Mouse (Mus musculus) activated CD4-positive, CD25-positive, alpha-beta regulatory T cell, adult 4 months (primary cell): ENCODE measurements around the gene Pkmyt1. TPM values are rescaled to one million over a fixed set of nuclear protein-coding genes. Genes with fewer than 3 reads are reported as not detected.

ENCODE experiments used
- ATAC-seq: one replicate; pipeline ENCODE4 v1.8.0; 2017
- polyA plus RNA-seq, 2 experiments: library from polyadenylated mRNA; unstranded; fragments of 100-300 nt; shearing (Covaris generic); gene quantifications; one replicate each; pipeline ENCODE4 v1.2.1; 2017

Pkmyt1 gene
- polyA plus RNA-seq: 10 to 100 TPM; 12.2 to 13.0 TPM

DNA sequence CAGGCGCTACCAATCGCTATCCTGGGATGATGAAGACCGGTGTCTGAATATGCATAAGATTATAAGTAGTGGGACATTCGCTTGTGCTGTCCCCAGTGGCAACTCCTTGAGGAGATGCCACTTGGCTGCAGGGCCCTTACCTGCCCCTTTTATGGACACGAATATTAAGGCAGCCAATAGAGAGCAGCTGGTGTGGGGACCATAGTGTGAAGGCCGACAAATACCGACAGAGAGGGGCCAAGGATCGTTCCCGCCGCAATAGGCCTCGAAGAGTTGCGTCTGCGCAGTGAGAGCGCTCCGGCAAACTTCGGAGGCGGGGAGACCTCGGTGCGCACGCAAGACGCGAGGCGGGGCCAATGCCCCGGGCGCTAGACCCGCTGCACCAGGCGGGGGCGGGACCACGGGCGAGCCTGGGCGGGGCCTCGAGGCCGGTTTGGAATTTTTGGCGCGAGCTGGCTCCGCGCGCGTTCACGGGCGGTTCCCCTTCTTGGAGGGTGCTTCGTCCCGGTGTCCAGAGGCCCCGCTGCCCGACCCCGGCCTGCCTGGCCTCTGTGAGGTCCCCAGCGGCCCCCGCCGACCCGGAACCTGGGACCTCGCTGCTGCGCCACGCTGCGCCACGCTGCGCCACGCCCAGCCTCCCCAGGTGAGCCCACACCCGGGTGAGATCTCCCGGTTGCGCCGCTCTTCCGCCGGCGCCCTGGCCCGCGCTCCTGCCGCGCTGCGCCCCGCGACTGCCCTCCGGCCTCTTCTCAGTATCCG, at the start of gene Pkmyt1:
TSS of gene Pkmyt1 (plus strand) at position 338 of the 759 bp plus-strand sequence.
- peak; percentile 91 for ATAC-seq

DNA sequence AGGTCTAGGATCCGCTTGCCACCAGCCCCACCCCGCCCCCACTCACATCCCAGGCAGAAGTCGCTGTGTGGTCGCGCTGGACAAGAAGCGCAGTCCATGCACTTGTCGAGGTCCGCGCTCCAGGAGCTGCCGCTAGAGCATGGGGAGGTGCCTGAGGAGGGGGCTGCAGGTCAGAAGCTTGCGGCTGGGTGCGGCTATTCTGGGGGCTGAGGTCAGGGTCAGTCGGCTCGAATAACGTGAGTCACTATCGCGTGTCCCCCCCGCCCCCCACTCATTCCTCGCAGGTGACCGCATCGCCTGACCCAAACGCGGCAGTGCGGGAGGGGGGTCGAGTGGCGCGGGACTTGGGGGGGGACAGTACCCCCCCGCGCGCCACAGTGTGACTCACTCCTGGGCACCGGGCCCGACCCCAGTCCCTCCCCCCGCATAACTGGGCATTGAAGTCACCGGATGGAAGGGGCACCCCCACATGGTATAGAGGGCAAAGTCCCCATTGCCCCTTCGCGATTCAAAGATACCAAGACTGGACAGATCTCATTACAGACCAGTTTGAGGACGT, 49.6 kb upstream of the Pkmyt1 start:
- no peak for ATAC-seq

DNA sequence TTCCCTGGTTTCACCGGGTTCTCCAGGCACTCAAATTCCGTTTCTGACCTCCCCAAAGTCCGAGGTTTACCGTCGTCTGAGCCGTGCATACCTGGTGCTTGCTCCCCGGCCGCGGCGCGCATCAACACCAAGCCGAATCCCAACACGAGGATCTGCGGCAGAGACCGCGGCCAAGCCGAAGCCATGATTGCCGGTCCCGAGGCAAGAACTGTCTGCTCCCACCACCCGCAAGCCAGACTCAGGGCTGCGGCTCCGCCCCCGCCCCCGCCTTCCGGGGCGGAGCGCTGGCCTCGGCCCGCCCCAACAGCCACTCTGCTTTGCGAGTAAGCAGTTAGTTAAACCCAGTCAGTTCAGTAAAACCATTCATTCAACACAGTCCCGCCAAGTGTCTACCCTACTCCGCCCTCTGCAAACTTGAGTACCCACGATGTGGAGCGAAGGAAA, 48.9 kb upstream of the Pkmyt1 start, which contains the start of gene Tnfrsf12a:
TSS of gene Tnfrsf12a (minus strand) at position 233 of the 444 bp plus-strand sequence.
- peak; percentile 59 for ATAC-seq

DNA sequence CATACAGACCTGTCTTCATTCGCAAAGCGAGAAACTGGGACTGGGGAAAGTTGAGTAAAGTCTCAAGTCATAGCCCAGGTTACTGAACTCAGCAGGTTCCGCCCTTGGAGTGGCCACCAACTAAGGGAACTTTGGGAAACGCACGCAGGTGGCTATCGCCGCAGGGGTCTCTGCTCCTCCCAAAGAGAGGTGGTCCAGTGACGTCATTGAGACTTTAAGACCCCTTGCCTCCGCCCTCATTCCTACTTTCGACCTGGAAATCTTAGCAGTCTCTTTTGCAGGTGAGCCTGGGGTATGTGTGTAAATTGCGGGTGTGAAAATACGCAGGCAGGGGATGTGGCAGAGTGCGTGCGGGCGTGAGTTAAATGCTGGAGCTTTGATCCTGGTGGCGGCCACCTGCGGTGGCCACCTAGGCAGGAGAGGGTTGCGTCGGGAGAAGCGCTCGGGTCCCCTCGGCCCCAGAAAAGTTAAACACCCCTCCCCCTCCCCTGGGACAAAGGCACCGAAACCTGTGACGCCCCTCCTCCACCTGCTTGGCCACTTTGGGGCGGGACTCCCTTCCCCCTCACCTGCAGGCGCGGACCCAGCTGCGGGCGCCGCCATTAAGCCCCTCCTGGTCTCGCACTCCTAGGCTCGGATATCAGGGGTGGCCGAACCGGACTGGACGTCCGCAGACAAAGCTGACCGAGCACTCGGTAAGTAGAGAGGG, 46.9 kb upstream of the Pkmyt1 start, which contains the start of gene Cldn6:
TSS of gene Cldn6 (plus strand) at position 123 of the 709 bp plus-strand sequence.
- no peak for ATAC-seq

DNA sequence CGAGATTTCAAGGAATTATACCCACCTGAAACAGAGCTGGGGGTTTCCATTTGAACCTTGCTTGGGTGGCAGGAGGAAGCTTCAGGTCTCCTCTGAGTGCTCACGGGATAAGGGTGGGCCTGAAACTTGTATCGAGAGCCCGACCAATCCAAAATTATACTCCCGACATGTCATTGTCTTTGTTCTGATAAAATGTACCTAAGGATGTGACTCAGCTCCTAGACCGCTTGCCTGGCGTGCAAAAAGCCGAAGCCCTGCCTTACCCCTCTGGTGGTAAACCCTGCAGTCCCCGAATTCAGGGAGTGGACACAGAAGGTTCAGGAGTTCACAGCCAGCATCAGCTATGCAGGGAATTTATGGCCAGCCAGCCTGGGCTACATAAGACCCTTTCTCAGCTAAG, 45.8 kb upstream of the Pkmyt1 start:
- no peak for ATAC-seq

DNA sequence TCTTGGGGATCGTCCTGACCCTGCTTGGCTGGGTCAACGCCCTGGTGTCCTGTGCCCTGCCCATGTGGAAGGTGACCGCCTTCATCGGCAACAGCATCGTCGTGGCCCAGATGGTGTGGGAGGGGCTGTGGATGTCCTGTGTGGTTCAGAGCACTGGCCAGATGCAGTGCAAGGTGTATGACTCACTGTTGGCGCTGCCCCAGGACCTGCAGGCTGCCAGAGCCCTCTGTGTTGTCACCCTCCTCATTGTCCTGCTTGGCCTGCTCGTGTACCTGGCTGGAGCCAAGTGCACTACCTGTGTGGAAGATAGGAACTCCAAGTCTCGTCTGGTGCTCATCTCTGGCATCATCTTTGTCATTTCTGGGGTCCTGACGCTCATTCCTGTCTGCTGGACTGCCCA, 45.0 kb upstream of the Pkmyt1 start:
- ATAC-seq: no peak

DNA sequence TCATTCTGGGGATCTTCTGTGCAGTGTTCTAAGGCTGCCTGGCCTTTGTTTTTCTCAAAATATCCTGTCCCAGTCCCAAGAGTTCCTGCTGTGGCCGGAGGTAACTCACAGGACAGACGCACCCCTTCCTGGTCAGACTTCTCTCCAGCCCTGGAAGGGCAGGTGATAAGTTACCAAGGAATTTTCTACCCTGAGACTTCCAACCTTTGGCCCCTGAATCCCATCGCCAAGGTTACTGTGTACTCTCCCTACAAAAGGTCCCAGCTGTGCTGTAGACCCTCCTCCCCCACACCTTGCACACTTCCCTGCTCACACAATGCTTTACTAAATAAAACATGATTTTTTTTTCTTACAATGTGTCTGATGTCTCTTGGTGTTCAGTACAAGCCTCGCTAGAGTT, 44.0 kb upstream of the Pkmyt1 start:
- ATAC-seq: no peak

DNA sequence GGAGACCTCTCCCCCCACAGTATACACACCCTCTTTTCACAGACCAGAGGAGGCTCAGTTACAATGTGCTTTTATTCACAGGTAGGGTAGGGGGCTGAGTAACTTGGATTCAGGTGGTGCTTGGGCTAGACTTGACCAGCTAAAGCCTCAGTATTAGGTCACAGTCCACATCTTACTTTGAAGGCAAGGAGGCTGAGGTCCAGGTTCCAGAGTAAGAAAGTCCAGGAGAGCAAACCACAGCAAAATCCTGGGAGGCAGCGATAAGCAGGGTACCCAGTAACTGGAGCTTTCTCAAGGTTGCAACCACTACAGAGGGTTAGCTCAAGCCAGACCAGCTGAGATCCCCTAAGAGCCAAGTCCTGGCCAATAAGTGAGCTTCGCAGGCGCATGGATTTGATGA, 43.6 kb upstream of the Pkmyt1 start:
- ATAC-seq: no peak

DNA sequence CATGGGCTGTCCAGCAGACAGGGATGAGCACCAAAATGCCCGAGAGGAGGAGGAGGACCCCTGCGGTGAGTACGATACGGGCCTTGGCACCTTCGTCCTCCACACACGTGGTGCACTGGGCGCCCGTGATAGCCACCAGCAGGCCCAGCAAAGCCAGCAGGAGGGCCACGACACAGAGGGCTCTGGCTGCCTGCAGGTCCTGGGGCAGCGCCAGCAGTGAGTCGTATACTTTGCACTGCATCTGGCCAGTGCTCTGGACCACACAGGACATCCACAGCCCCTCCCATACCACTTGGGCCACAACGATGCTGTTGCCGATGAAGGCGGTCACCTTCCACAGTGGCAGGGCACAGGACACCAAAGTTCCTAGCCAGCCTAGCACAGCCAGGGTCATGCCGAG, 42.9 kb upstream of the Pkmyt1 start:
- ATAC-seq: no peak

DNA sequence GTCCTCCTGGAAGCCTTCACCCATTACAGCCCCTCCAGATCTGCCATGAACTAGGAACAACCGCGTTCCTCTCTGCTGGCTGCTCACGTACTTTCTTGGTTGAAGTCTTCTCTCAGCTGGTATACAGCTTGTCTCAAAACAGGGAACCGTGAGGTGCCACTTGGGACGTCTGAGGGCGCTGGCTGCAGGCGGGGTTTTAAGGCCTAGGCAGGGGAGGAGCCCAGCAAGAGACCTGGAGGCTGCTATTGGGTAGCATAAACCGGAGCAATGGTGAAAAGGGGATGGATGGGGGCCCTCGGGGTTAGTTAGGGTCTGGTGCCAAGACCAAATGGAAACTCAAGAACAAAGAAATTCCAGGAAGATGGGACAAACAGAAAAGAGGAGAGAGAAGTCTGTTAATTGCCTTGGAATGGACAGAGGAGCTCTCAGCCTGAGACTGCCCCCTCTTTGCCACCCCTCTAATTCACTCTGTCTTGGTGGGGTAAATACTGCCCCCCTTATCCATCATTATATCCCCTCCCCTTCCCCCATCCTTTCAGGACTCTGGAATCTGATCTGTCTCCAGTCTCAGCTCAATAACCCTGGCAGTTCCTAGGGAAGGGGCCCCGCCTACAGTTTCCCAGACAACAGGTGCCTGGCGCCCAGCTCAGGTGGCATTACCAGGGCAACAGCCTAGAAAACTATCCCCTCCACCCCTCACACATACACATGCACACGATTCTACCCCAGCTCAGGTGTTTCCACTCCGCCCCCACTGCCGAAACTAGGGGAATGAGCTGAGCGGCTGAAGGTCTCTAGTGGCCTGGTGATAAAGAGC, 42.1 kb upstream of the Pkmyt1 start, which contains the start of gene Cldn9:
TSS of gene Cldn9 (minus strand) at position 171 of the 817 bp plus-strand sequence.
- ATAC-seq: no peak

DNA sequence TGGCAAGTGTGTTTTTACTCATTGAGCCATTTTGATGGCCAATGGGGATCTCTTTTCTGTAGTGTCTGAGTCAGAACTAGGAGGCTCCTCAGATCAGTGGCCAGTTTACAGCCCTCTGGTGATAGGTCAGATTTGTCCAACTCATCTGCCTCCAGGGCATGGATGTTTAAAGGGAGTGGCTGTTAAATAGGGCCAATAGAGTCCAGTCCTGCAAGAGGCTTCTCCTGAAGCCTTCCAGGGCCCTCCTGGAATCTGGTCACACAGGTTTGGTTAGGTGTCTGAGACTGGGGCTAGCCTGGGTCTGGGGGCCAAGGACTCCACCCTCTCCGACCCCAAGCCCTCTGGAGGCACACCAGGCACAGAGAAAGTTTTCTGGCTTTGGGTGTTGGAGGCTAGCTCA, 31.6 kb upstream of the Pkmyt1 start:
- ATAC-seq: no peak

DNA sequence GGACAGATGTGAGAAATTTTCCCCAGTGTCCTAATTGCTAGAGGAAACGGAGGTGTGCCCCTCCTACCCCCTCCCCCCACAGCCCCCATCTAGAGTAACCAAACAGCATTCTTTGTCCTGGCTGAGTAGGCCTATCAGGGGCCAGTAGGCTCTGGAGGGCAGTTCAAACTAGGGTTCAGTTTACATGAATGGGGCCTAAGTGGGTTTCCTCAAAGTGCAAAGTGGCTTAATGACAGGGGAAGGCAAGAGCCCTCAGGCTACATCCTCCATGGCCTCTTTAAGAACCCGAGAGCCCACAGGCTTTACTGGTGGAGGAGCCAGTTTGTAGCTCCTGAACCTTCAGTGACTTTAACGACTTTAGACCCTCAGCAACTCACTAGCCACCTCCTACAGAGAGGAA, 30.3 kb upstream of the Pkmyt1 start:
- no peak for ATAC-seq

DNA sequence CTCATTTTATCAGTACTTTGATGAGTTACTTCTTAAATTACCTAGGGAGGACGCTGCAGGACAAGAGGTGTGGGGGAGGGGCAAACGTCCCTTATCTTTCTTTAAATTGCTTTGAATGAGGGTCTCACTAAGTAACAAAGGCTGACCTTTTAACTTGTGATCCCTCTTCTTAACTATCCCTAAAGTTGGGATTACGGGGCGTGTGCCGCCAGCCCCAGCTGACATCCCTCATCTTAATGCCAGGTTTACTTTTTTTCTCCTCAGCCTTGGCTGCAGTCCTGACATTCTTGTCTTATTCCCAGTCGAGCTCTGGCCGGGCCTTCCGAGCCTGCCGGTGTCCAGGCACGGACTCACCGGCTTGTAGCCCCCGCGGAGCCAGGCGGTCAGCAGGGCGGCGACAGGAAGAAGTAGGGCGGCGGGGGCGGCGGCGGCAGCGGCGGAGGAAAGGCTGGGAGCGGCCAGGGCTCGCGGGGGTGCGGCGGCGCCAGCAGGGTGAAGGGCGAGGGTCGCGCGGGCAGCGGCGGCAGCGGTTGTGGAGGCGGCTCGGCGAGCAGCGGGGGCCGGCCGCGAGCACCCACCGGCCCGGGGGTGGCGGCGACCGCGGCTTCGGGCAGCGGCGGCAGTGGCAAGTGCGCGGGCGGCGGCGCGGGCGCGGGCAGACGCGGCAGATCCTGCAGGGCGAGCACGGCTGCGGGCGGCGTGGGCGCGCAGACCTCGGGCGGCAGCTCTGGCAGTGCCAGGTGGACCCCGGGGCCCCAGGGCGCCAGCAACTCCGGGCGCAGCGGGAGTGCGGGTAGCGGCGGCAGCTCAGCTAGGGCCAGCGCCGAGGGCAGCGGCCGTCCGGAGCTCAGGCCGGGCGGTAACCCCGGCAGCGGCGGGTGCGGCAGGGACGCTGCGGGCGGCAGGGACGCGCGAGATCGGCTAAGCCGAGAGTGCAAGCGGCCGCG, 26.7 kb upstream of the Pkmyt1 start:
- ATAC-seq: no peak

DNA sequence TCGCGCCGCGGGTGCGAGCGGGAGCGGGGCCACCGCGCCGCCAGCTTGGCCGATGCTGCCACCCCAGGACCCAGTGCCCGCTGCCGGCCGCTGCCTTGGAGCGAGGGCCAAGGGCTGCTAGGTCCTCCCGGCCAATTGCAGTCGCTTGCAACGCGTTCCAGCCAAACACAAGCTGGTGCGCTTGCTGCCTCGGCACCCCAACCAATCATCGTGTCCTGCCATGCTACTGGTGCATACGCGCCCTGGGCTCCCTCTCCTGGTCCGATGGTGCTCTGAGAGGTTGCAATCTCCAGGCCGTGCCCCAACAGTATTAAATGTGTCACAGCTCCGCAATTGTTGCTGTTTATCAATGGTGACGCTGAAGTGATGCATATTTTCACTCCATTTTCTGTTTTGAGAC, 26.1 kb upstream of the Pkmyt1 start:
- ATAC-seq: peak; percentile 98

DNA sequence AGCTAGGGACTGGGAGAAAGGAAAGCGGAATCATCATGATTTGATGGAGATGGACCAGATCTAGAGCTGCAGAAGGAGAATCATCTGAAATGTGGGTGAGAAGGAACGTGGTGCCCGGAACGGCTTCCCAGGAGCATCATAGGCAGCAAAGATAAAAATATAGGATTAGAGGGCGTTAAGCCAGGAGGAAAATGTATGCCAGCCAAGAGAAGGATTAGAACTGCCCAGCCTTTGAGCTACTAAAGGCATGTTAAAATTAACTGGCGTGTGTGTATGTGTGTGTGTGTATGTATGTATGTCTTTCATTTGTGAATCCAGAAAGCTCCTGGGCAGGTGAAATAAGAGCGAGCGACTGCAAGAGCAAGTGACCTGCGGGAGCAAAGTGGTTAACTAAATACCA, 22.8 kb upstream of the Pkmyt1 start:
- ATAC-seq: no peak

DNA sequence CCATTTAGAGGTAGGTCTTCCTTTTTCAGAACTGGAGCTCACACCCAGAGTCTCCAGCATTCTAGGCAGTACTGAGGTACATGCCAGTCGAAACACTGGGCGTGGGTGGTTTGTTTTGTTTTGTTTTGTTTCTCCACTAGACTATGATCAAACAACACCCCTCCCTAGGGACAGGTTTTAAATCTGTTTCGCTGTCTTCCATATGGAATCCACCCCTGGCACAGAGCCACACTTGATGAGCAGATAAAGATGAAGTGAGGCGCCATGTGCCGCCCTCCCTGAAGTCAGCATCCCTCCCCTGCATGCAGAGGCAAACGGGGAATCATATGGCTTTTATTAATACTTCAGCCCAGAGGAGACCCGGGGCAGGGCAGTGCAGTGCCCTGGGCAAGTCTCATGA, 21.4 kb upstream of the Pkmyt1 start:
- ATAC-seq: no peak

DNA sequence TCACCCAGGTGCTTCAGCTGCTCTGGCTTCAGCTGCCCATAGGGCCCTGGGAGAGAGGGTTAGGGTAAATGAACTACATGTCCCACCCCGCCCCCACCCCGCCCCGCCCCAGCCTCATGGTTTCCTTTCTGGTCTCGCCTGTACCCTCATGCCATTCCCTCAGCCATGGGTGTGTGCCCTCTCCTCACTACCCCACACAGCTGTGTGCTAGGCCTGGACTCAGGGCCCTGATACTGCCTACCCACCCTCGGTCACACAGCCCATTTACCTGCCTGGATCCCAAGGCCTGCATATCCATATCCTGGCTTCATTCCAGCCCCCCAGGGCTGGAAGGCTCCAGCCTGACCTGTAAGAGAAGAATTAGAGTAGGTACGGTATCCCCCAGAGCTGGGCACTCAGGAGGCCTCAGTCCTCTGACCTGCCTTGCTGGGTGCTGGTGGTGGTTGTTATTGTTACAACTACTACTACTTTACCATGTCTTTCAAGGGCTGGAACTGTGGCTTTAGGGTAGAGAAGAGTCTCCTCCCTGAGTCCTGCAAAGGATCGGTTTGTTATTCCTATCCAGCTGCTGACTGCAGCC, 20.5 kb upstream of the Pkmyt1 start:
- no peak for ATAC-seq

DNA sequence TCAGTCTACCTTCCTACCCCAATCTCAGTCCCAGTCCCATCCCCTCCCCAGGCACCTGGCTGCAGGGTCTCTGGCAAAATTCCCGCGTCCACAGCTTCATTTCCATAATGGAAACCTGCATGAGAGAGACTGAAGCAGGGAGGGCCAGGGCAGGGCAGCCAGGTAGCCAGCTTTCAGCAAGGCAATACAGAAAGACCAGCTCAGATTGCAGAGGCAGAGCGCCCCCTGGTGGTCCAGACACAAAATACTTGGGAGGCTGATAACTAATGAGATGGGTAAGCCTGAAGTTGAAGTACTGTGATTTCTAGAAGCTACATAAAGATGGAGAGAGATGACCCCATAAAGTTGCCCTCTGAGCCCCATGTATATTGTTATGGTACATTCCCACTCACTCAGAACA, 19.9 kb upstream of the Pkmyt1 start:
- peak; percentile 69 for ATAC-seq

DNA sequence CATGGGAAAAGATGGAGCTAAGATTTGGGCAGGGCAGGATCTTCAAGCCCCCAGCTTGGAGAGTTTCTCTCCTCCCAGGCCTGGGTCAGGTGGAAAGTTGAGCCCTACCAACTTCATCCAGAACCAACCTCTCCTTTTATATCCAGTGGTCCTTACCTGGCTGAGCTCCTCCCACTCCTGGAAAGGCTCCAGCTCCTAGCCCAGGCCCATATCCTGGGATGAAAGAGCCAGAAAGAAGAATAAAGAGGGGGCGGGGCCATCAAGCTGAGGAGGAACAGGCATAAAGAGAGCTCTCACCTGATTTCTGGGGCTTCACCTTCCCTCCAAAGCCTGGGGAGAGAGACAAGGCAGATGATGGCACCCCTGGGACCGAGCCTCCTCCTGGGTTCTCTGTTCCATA, 9.1 kb upstream of the Pkmyt1 start:
- no peak for ATAC-seq

DNA sequence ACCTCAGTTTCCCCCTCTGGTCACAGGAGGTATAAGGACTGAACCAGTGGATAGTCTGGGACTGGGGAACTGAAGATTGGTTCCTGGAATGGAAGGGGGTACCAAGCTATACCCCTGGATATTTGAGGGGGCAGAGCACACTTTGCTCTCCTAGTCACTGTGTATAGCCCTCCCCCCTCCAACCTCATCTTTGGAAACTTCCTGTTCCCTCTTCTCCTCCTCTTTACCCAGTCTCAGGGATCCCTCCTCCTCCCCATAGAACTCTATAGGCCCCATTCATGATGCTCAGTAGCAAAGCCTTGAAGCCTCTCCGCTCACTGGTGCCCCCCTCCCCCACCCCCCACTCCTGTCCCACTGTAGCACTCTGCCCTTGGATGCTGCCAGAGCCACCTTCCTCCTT, 6.7 kb upstream of the Pkmyt1 start:
- no peak for ATAC-seq

DNA sequence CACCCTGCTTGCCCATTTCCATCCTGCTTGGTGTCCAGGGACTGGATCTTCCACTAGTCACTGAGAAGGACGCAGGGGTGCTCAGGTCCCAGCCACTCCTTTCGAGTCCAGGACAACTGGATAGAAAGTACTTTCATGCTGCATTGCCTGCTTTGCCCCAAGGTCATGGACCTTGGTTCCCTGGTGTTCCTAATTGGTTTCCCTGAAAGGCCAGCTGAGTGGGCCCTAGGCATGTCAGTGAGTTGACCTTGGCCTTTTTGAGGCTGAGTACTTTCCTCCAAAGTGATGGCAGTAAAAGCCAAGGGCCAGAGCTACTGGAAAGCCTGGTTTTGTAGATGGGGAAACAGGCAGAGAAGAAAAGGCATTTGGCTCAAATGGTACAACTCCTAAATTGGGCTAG, 4.2 kb upstream of the Pkmyt1 start:
- no peak for ATAC-seq
